Mouse (Mus musculus) spleen, adult 2 months (tissue): ENCODE results near the gene Tor3a.

Experiments used
- CTCF ChIP-seq: fragments of 200-500 bp; IDR thresholded peaks from 2 replicates; pipeline ENCODE4 v1.5.1; 2011; ENCODE audit warnings: mild to moderate bottlenecking, inconsistent platforms; ENCODE audit not compliant: insufficient read depth, insufficient read length, insufficient replicate concordance; ENCODE audit errors: extremely low read depth
- POLR2A ChIP-seq: fragments of 200-500 bp; IDR thresholded peaks from 2 replicates; pipeline ENCODE4 v1.6.1; 2011; ENCODE audit warnings: low read depth, low read length, inconsistent platforms

- no peak for TF ChIP-seq CTCF
- no peak for TF ChIP-seq POLR2A
Measured at GRCm38 (mm10) chr1:156650631-156651030, 23.5 kb downstream of the Tor3a start.
